Mouse (Mus musculus): Measurements from ENCODE around the gene Amdhd1. TPM values are rescaled to one million over a fixed set of nuclear protein-coding genes. Genes with fewer than 3 reads are reported as not detected.

Gene Amdhd1
- polyA plus RNA-seq, 2 experiments = 0.16 to 0.17 TPM

- no peak overlapping the region for H3K9ac ChIP-seq (ENCODE audit: low read depth, low read length, severe bottlenecking)
- no peak overlapping the region for H3K4me2 ChIP-seq (replicated peaks; ENCODE audit: low read depth, low read length, severe bottlenecking)
- H3K27ac ChIP-seq (replicated peaks; ENCODE audit: low read depth, low read length) = no peak overlapping the region
- 54% methylated on average over 4 of the region's 4 CpGs for WGBS
- ATAC-seq (ENCODE audit: low FRiP score, low read depth) (no peak), DNase-seq (ENCODE audit: low spot score) (no peak)
- peaks cover 1% of the 10 kb centered on the region; the same call in 1 of the 2 replicates for H3K36me3 ChIP-seq (ENCODE audit: control insufficient read depth, insufficient read depth, low read length)
- no peak overlapping the region for H3K4me3 ChIP-seq (replicated peaks; ENCODE audit: low read length)
- no peaks in the 10 kb centered on the region for H3K4me1 ChIP-seq (ENCODE audit: control insufficient read depth, insufficient read depth, low read length)
- TF ChIP-seq POLR2A (IDR thresholded peaks at IDR 0.05; ENCODE audit: borderline replicate concordance, extremely low read depth, insufficient read depth, insufficient read length) = no peak
- no peaks in the 10 kb centered on the region for H3K9me3 ChIP-seq (ENCODE audit: control insufficient read depth, low read length)
- H3K27me3 ChIP-seq (ENCODE audit: control insufficient read depth, insufficient read depth, low read length) = no peaks in the 10 kb centered on the region
Observed at GRCm38 (mm10) chr10:93490451-93490850, 49.4 kb downstream of the Amdhd1 start.

GRCm38 (mm10) chr10:93488828-93489226 lies 51.0 kb downstream of the Amdhd1 start:
- H3K4me3 ChIP-seq (replicated peaks; ENCODE audit: low read length) = no peak overlapping the region
- no peak overlapping the region for H3K9ac ChIP-seq (ENCODE audit: low read depth, low read length, severe bottlenecking)
- no peaks in the 10 kb centered on the region for H3K4me1 ChIP-seq (ENCODE audit: control insufficient read depth, insufficient read depth, low read length)
- H3K27ac ChIP-seq (replicated peaks; ENCODE audit: low read depth, low read length) = no peak overlapping the region
- H3K4me2 ChIP-seq (replicated peaks; ENCODE audit: low read depth, low read length, severe bottlenecking) = no peak overlapping the region
- no peak for TF ChIP-seq POLR2A (IDR thresholded peaks at IDR 0.05; ENCODE audit: borderline replicate concordance, extremely low read depth, insufficient read depth, insufficient read length)
- no peaks in the 10 kb centered on the region for H3K9me3 ChIP-seq (ENCODE audit: control insufficient read depth, low read length)
- ATAC-seq (ENCODE audit: low FRiP score, low read depth) (no peak), DNase-seq (ENCODE audit: low spot score) (no peak)
- H3K36me3 ChIP-seq (ENCODE audit: control insufficient read depth, insufficient read depth, low read length) = peaks cover 14% of the 10 kb centered on the region
- no peaks in the 10 kb centered on the region for H3K27me3 ChIP-seq (ENCODE audit: control insufficient read depth, insufficient read depth, low read length)
- 69% methylated on average over 6 of the region's 6 CpGs for WGBS

- no peak for ATAC-seq (ENCODE audit: low FRiP score, low read depth)
- WGBS = 64% methylated on average over 17 of the region's 17 CpGs
- H3K27me3 ChIP-seq (ENCODE audit: control insufficient read depth, insufficient read depth, low read length) = no peaks in the 10 kb centered on the region
Observed at GRCm38 (mm10) chr10:93488066-93488827, 51.6 kb downstream of the Amdhd1 start, which contains the start of gene Hal. Gene Hal (plus strand): TSS chr10:93488768.

GRCm38 (mm10) chr10:93486622-93487021 lies 53.2 kb downstream of the Amdhd1 start:
- H3K9ac ChIP-seq (ENCODE audit: low read depth, low read length, severe bottlenecking) = no peak overlapping the region
- no peaks in the 10 kb centered on the region for H3K27me3 ChIP-seq (ENCODE audit: control insufficient read depth, insufficient read depth, low read length)
- peaks cover 36% of the 10 kb centered on the region for H3K36me3 ChIP-seq (ENCODE audit: control insufficient read depth, insufficient read depth, low read length)
- DNase-seq (ENCODE audit: low spot score) (peak; percentile 47), ATAC-seq (ENCODE audit: low FRiP score, low read depth) (peak; percentile 60; the same call in 1 of the 2 replicates)
- H3K4me3 ChIP-seq (replicated peaks; ENCODE audit: low read length) = no peak overlapping the region
- no peak for TF ChIP-seq POLR2A (IDR thresholded peaks at IDR 0.05; ENCODE audit: borderline replicate concordance, extremely low read depth, insufficient read depth, insufficient read length)
- no peak overlapping the region for H3K27ac ChIP-seq (replicated peaks; ENCODE audit: low read depth, low read length)
- H3K4me2 ChIP-seq (replicated peaks; ENCODE audit: low read depth, low read length, severe bottlenecking) = no peak overlapping the region
- H3K9me3 ChIP-seq (ENCODE audit: control insufficient read depth, low read length) = no peaks in the 10 kb centered on the region
- 28% methylated on average over 4 of the region's 4 CpGs for WGBS
- no peaks in the 10 kb centered on the region for H3K4me1 ChIP-seq (ENCODE audit: control insufficient read depth, insufficient read depth, low read length)

More at GRCm38 (mm10) chr10:93488066-93488827, 51.6 kb downstream of the Amdhd1 start, which contains the start of gene Hal:
- Histone ChIP-seq H3K4me1 (ENCODE audit: control insufficient read depth, insufficient read depth, low read length) (no peaks in the 10 kb centered on the region), H3K9ac (ENCODE audit: low read depth, low read length, severe bottlenecking) (no peak within 1 kb of the TSS), H3K4me3 (replicated peaks; ENCODE audit: low read length) (no peak within 1 kb of the TSS), H3K36me3 (ENCODE audit: control insufficient read depth, insufficient read depth, low read length) (peaks cover 20% of the 10 kb centered on the region), H3K27ac (replicated peaks; ENCODE audit: low read depth, low read length) (no peak within 1 kb of the TSS), H3K9me3 (ENCODE audit: control insufficient read depth, low read length) (no peaks in the 10 kb centered on the region), H3K4me2 (replicated peaks; ENCODE audit: low read depth, low read length, severe bottlenecking) (no peak within 1 kb of the TSS)
- DNase-seq (ENCODE audit: low spot score) = no peak
- TF ChIP-seq POLR2A (IDR thresholded peaks at IDR 0.05; ENCODE audit: borderline replicate concordance, extremely low read depth, insufficient read depth, insufficient read length) = no peak

- H3K9me3 ChIP-seq (ENCODE audit: control insufficient read depth, low read length) = no peaks in the 10 kb centered on the region
- H3K4me1 ChIP-seq (ENCODE audit: control insufficient read depth, insufficient read depth, low read length) = no peaks in the 10 kb centered on the region
- ATAC-seq (ENCODE audit: low FRiP score, low read depth) = 0 out of 2 replicates have a peak, but pooled peaks have one; percentile 47
- peaks cover 50% of the 10 kb centered on the region for H3K36me3 ChIP-seq (ENCODE audit: control insufficient read depth, insufficient read depth, low read length)
- H3K4me2 ChIP-seq (replicated peaks; ENCODE audit: low read depth, low read length, severe bottlenecking) = no peak overlapping the region
- 83% methylated on average over 8 of the region's 8 CpGs for WGBS
- H3K9ac ChIP-seq (ENCODE audit: low read depth, low read length, severe bottlenecking) = no peak overlapping the region
- DNase-seq (ENCODE audit: low spot score) = no peak
- H3K4me3 ChIP-seq (replicated peaks; ENCODE audit: low read length) = no peak overlapping the region
- H3K27me3 ChIP-seq (ENCODE audit: control insufficient read depth, insufficient read depth, low read length) = no peaks in the 10 kb centered on the region
- no peak overlapping the region for H3K27ac ChIP-seq (replicated peaks; ENCODE audit: low read depth, low read length)
- no peak for TF ChIP-seq POLR2A (IDR thresholded peaks at IDR 0.05; ENCODE audit: borderline replicate concordance, extremely low read depth, insufficient read depth, insufficient read length)
Observed at GRCm38 (mm10) chr10:93485055-93485691, 54.7 kb downstream of the Amdhd1 start.
